Mouse (Mus musculus) MEL (cell line): Measurements from ENCODE around the gene Pex10.

Experiments
- BHLHE40 ChIP-seq: IDR thresholded peaks from 2 replicates; pipeline ENCODE4 v1.6.1; 2012; ENCODE audit warnings: low read depth, mild to moderate bottlenecking, inconsistent platforms, low read length, improper control_type of control experiment, borderline replicate concordance
- CHD1 ChIP-seq: IDR thresholded peaks from 2 replicates; pipeline ENCODE4 v1.6.1; 2012; ENCODE audit warnings: low read depth, mild to moderate bottlenecking, inconsistent platforms, low read length, improper control_type of control experiment
- ETS1 ChIP-seq: IDR thresholded peaks from 2 replicates; pipeline ENCODE4 v1.6.1; 2012; ENCODE audit warnings: low read depth, mild to moderate bottlenecking, inconsistent platforms, low read length, improper control_type of control experiment, moderate library complexity
- JUND ChIP-seq: IDR thresholded peaks from 2 replicates; pipeline ENCODE4 v1.6.1; 2011; ENCODE audit warnings: low read depth, mild to moderate bottlenecking, improper control_type of control experiment, low read length
- POLR2A ChIP-seq, 2 experiments: IDR thresholded peaks; 2 replicates each; pipeline ENCODE4 v1.6.1; 2011 to 2012; ENCODE audit warnings: low read length in 2 of 2, mild to moderate bottlenecking in 2 of 2, control low read depth in 1 of 2, improper control_type of control experiment in 1 of 2, low read depth in 1 of 2, moderate library complexity in 1 of 2; ENCODE audit not compliant: control insufficient read depth in 1 of 2, insufficient read depth in 1 of 2, poor library complexity in 1 of 2
- ZMIZ1 ChIP-seq: IDR thresholded peaks from 2 replicates; pipeline ENCODE4 v1.6.1; 2012; ENCODE audit warnings: low read depth, mild to moderate bottlenecking, inconsistent platforms, low read length, improper control_type of control experiment, moderate library complexity

- TF ChIP-seq JUND (no peak), POLR2A (IDR thresholded peaks at IDR 0.05; ENCODE audit: control insufficient read depth in 1 of 2, insufficient read depth in 1 of 2, low read depth in 1 of 2, low read length in 2 of 2, poor library complexity in 1 of 2) (no peak), CHD1 (no peak), ZMIZ1 (no peak), BHLHE40 (no peak), ETS1 (no peak)
Measured at GRCm38 (mm10) chr4:155070199-155070598, 3.4 kb downstream of the Pex10 start.
